Comparison of ENCODE assay signal across 11 mouse cellular contexts in the genomic region with DNA sequence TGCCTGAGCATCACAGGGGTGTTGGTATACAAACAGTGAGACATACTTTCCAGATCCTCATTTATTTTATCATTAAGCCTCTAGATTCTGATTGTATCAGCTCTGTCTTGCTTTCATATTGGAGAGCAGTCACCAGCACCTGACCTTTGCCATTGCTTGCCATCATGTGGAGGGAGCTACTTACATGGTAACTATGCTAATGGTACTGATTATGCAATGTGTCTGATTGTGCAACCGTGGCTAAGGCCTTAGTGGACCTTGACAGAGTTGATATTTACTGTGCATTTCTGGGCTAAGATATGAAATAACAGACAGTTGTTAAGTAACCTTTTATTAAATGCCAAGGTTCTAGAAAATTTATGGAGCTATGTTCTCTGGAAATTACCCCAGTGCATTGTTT.
A peak's percentile ranks its signal among the peaks of the same experiment; 100 is the strongest.
DNase-seq lines count a peak whose midpoint lies in the region; ATAC-seq and TF ChIP-seq lines count a peak whose summit lies in the region.
"Had no signal": no experiment of that assay in that cellular context is flagged by ENCODE, and none has a peak within 500 bp of the region (broad histone marks: within the 10 kb centered on the region; RNA-seq: fewer than 3 reads in every experiment).

No protein-coding gene starts in this region.

- no peak overlapping the region for H3K9ac ChIP-seq in lung, postnatal 0 days (replicated peaks; ENCODE audit: low read depth)
- no peak overlapping the region for H3K9ac ChIP-seq in liver, postnatal 0 days (replicated peaks)
- no peak overlapping the region for H3K9ac ChIP-seq in forebrain, embryonic 13.5 days
- H3K9ac ChIP-seq: midbrain, embryonic 12.5 days had no signal

- no peak for ATAC-seq in lung, postnatal 0 days
- 0 out of 2 replicates have a peak, but pooled peaks have one; percentile 48 for ATAC-seq in common myeloid progenitor, adult 5-6 weeks (replicated peaks; ENCODE audit: low read depth, poor library complexity, severe bottlenecking)
- peak; percentile 96 for ATAC-seq in liver, postnatal 0 days
- no peak for ATAC-seq in forebrain, embryonic 13.5 days

- 28% methylated on average over 1 of the region's 1 CpGs for WGBS in lung, postnatal 0 days
- 21% methylated on average over 1 of the region's 1 CpGs for WGBS in liver, postnatal 0 days (ENCODE audit: insufficient replicate concordance)
- 71% methylated on average over 1 of the region's 1 CpGs for WGBS in forebrain, embryonic 13.5 days

- DNase-seq in lung, postnatal 0 days (ENCODE audit: low spot score), result peak; percentile 52
- DNase-seq in lung, postnatal 4 days, result no peak
- DNase-seq in liver, postnatal 0 days, result peak; percentile 34
- DNase-seq in ovary, postnatal 36 days (ENCODE audit: low spot score), result no peak
- DNase-seq in natural killer cell, adult 2 months (ENCODE audit: low spot score in 2 of 2), result no peak
- DNase-seq in c-Kit-positive CD71-positive TER-119-positive erythroid progenitor cells, embryonic 14.5 days (ENCODE audit: low spot score), result no peak
- DNase-seq: cerebellum, adult 8-10 months; right cerebral cortex, postnatal 14 days had no signal

- no peaks in the 10 kb centered on the region for H3K27me3 ChIP-seq in lung, postnatal 0 days (replicated peaks; ENCODE audit: insufficient read depth, low read length)
- H3K27me3 ChIP-seq in liver, postnatal 0 days (ENCODE audit: insufficient read depth, low read length), result no peaks in the 10 kb centered on the region
- no peaks in the 10 kb centered on the region for H3K27me3 ChIP-seq in forebrain, embryonic 13.5 days
- H3K27me3 ChIP-seq: midbrain, embryonic 12.5 days had no signal

- H3K36me3 ChIP-seq in lung, postnatal 0 days (ENCODE audit: insufficient read depth, low read length), result no peaks in the 10 kb centered on the region
- no peaks in the 10 kb centered on the region for H3K36me3 ChIP-seq in liver, postnatal 0 days (replicated peaks; ENCODE audit: insufficient read depth, low read length)
- no peaks in the 10 kb centered on the region for H3K36me3 ChIP-seq in forebrain, embryonic 13.5 days (ENCODE audit: poor library complexity, severe bottlenecking)
- H3K36me3 ChIP-seq: midbrain, embryonic 12.5 days had no signal

- no peak overlapping the region for H3K4me2 ChIP-seq in lung, postnatal 0 days (replicated peaks; ENCODE audit: low read depth, low read length)
- H3K4me2 ChIP-seq in liver, postnatal 0 days (ENCODE audit: low read depth, low read length), result no peak overlapping the region
- H3K4me2 ChIP-seq in forebrain, embryonic 13.5 days, result no peak overlapping the region
- H3K4me2 ChIP-seq: midbrain, embryonic 12.5 days had no signal

- TF ChIP-seq CTCF in lung, postnatal 0 days (IDR thresholded peaks at IDR 0.05), result no peak
- TF ChIP-seq CTCF in liver, postnatal 0 days (IDR thresholded peaks at IDR 0.05; ENCODE audit: low read depth), result no peak

- H3K4me1 ChIP-seq in lung, postnatal 0 days (ENCODE audit: insufficient read depth, low read depth, low read length), result no peaks in the 10 kb centered on the region
- no peaks in the 10 kb centered on the region for H3K4me1 ChIP-seq in liver, postnatal 0 days (ENCODE audit: insufficient read depth)
- no peaks in the 10 kb centered on the region for H3K4me1 ChIP-seq in forebrain, embryonic 13.5 days
- H3K4me1 ChIP-seq: midbrain, embryonic 12.5 days had no signal

- no peak overlapping the region for H3K4me3 ChIP-seq in lung, postnatal 0 days (ENCODE audit: low read depth, low read length)
- H3K4me3 ChIP-seq in liver, postnatal 0 days (ENCODE audit: low read depth, low read length), result no peak overlapping the region
- no peak overlapping the region for H3K4me3 ChIP-seq in forebrain, embryonic 13.5 days
- H3K4me3 ChIP-seq: midbrain, embryonic 12.5 days had no signal

- 0 out of 2 replicates have a peak, but pooled peaks have one; percentile 17 for TF ChIP-seq EP300 in lung, postnatal 0 days (IDR thresholded peaks at IDR 0.05)
- TF ChIP-seq EP300 in liver, postnatal 0 days (IDR thresholded peaks at IDR 0.05; ENCODE audit: low read depth), result no peak

- no peak overlapping the region for H3K27ac ChIP-seq in lung, postnatal 0 days (ENCODE audit: low read length)
- no peak overlapping the region for H3K27ac ChIP-seq in liver, postnatal 0 days (ENCODE audit: low read depth)
- no peak overlapping the region for H3K27ac ChIP-seq in forebrain, embryonic 13.5 days
- H3K27ac ChIP-seq: midbrain, embryonic 12.5 days had no signal

- no peaks in the 10 kb centered on the region for H3K9me3 ChIP-seq in lung, postnatal 0 days (ENCODE audit: low read length)
- H3K9me3 ChIP-seq in liver, postnatal 0 days (ENCODE audit: low read length), result no peaks in the 10 kb centered on the region
- H3K9me3 ChIP-seq in forebrain, embryonic 13.5 days (replicated peaks), result no peaks in the 10 kb centered on the region
- H3K9me3 ChIP-seq: midbrain, embryonic 12.5 days had no signal

Comparison
In these comparisons a context has a peak if more than half of its experiments do, and no peak if none do; other contexts are left out.
1. DNase-seq: peak in lung, postnatal 0 days (single experiment) and liver, postnatal 0 days (single experiment); none in lung, postnatal 4 days (0 of 2), ovary, postnatal 36 days (single experiment), natural killer cell, adult 2 months (0 of 2) and c-Kit-positive CD71-positive TER-119-positive erythroid progenitor cells, embryonic 14.5 days (single experiment).
2. ATAC-seq: peak in common myeloid progenitor, adult 5-6 weeks (single experiment) and liver, postnatal 0 days (single experiment); none in lung, postnatal 0 days (single experiment) and forebrain, embryonic 13.5 days (single experiment).